ENCODE assay signal across 17 mouse cellular contexts in genomic region chr4:63058686-63059085, GRCm38 (mm10).
A peak's percentile ranks its signal among the peaks of the same experiment; 100 is the strongest.
DNase-seq lines count a peak whose midpoint lies in the region; ATAC-seq and TF ChIP-seq lines count a peak whose summit lies in the region.
"Had no signal": no experiment of that assay in that cellular context is flagged by ENCODE, and none has a peak within 500 bp of the region (broad histone marks: within the 10 kb centered on the region; RNA-seq: fewer than 3 reads in every experiment).

No protein-coding gene starts in this region.

- 87% methylated on average over 4 of the region's 4 CpGs for WGBS in hindbrain, postnatal 0 days
- WGBS in midbrain, embryonic 13.5 days, result 91% methylated on average over 4 of the region's 4 CpGs
- WGBS in neural tube, embryonic 15.5 days, result 89% methylated on average over 4 of the region's 4 CpGs

- no peaks in the 10 kb centered on the region; the same call in 1 of the 2 replicates for H3K4me1 ChIP-seq in hindbrain, postnatal 0 days (ENCODE audit: insufficient read depth, low read length)
- peaks cover 50% of the 10 kb centered on the region for H3K4me1 ChIP-seq in midbrain, embryonic 13.5 days (replicated peaks)
- peaks cover 49% of the 10 kb centered on the region for H3K4me1 ChIP-seq in neural tube, embryonic 15.5 days

- TF ChIP-seq CTCF in hindbrain, postnatal 0 days (IDR thresholded peaks at IDR 0.05; ENCODE audit: low read depth), result no peak

- H3K27ac ChIP-seq in hindbrain, postnatal 0 days, result peak overlapping the region; percentile 64; the same call in 1 of the 2 replicates
- peak overlapping the region; percentile 78 for H3K27ac ChIP-seq in midbrain, embryonic 13.5 days
- peak overlapping the region; percentile 80 for H3K27ac ChIP-seq in neural tube, embryonic 15.5 days (replicated peaks)
- H3K27ac ChIP-seq: embryonic facial prominence, embryonic 13.5 days; forebrain, embryonic 15.5 days; left cerebral cortex, adult 2 months; stomach, postnatal 0 days had no signal

- no peaks in the 10 kb centered on the region for H3K9me3 ChIP-seq in hindbrain, postnatal 0 days (ENCODE audit: low read length)
- no peaks in the 10 kb centered on the region for H3K9me3 ChIP-seq in midbrain, embryonic 13.5 days
- no peaks in the 10 kb centered on the region for H3K9me3 ChIP-seq in neural tube, embryonic 15.5 days (replicated peaks)
- H3K9me3 ChIP-seq: embryonic facial prominence, embryonic 13.5 days; forebrain, embryonic 15.5 days had no signal

- no peak overlapping the region for H3K9ac ChIP-seq in hindbrain, postnatal 0 days (replicated peaks; ENCODE audit: low read length)
- no peak overlapping the region for H3K9ac ChIP-seq in midbrain, embryonic 13.5 days (replicated peaks)
- H3K9ac ChIP-seq in neural tube, embryonic 15.5 days (replicated peaks), result no peak overlapping the region
- H3K9ac ChIP-seq: embryonic facial prominence, embryonic 13.5 days; forebrain, embryonic 15.5 days had no signal

- H3K4me2 ChIP-seq in hindbrain, postnatal 0 days (ENCODE audit: low read depth, low read length), result no peak overlapping the region
- no peak overlapping the region for H3K4me2 ChIP-seq in midbrain, embryonic 13.5 days (replicated peaks)
- H3K4me2 ChIP-seq in neural tube, embryonic 15.5 days, result no peak overlapping the region
- H3K4me2 ChIP-seq: embryonic facial prominence, embryonic 13.5 days; forebrain, embryonic 15.5 days had no signal

- no peak for ATAC-seq in hindbrain, postnatal 0 days
- no peak for ATAC-seq in midbrain, embryonic 13.5 days
- ATAC-seq in neural tube, embryonic 15.5 days (ENCODE audit: low FRiP score), result no peak
- ATAC-seq in cerebellum, adult (ENCODE audit: insufficient number of reproducible peaks, low FRiP score, low TSS enrichment), result no peak
- ATAC-seq: forebrain, embryonic 15.5 days; lung, postnatal 0 days had no signal

- DNase-seq in thymus, postnatal 4 days, result peak; percentile 1
- no peak for DNase-seq in thymus, postnatal 25 days
- DNase-seq in hindbrain, postnatal 0 days (ENCODE audit: low spot score), result no peak
- DNase-seq in cerebellum, postnatal 25 days, result no peak
- DNase-seq: cerebellum, adult 9-11 months; gastrocnemius, postnatal 25 days; kidney, adult 2 months; kidney, postnatal 36 days; retina, postnatal 1 day had no signal

- no peaks in the 10 kb centered on the region for H3K27me3 ChIP-seq in hindbrain, postnatal 0 days (ENCODE audit: insufficient read depth, low read length)
- no peaks in the 10 kb centered on the region for H3K27me3 ChIP-seq in midbrain, embryonic 13.5 days
- no peaks in the 10 kb centered on the region for H3K27me3 ChIP-seq in neural tube, embryonic 15.5 days (replicated peaks)
- H3K27me3 ChIP-seq: embryonic facial prominence, embryonic 13.5 days; forebrain, embryonic 15.5 days had no signal

- no peaks in the 10 kb centered on the region for H3K36me3 ChIP-seq in hindbrain, postnatal 0 days (ENCODE audit: insufficient read depth, low read length)
- peaks cover 18% of the 10 kb centered on the region for H3K36me3 ChIP-seq in midbrain, embryonic 13.5 days
- H3K36me3 ChIP-seq in neural tube, embryonic 15.5 days, result no peaks in the 10 kb centered on the region
- H3K36me3 ChIP-seq: forebrain, embryonic 15.5 days had no signal

- H3K4me3 ChIP-seq in hindbrain, postnatal 0 days (ENCODE audit: low read length), result no peak overlapping the region
- H3K4me3 ChIP-seq in midbrain, embryonic 13.5 days (replicated peaks), result no peak overlapping the region
- H3K4me3 ChIP-seq in neural tube, embryonic 15.5 days (replicated peaks), result no peak overlapping the region
- H3K4me3 ChIP-seq: embryonic facial prominence, embryonic 13.5 days; forebrain, embryonic 15.5 days; left cerebral cortex, adult 2 months had no signal
